Mouse (Mus musculus) CD8-positive naive resting alpha-beta T cell, adult 2 months (primary cell): ENCODE data around the gene Kcnt2.

Experiments
- DNase-seq, 2 experiments: peaks; one replicate each; pipeline ENCODE4 v3.0.0; 2022; ENCODE audit warnings: low read depth in 2 of 2, low spot score in 2 of 2

Kcnt2 gene

DNA sequence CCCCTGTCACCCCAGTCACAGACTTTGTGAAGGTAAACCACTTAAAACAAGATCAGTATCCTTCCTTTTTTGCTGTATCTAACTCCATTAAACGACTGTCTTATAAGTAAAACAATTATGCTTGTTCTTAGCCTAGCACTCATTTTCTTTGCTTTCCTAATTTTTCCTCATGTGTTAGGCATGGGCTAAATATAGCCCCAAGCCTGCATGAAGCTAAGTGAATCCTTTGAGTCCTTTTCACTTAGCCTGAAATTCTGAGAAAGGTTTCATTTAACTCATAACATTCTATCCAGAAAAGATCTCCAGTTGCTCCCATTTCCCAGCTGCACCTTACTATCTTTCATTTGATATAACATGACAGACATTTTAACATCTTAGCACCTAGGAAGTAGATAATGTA is 127.6 kb downstream of the Kcnt2 start:
- DNase-seq, result no peak

DNA sequence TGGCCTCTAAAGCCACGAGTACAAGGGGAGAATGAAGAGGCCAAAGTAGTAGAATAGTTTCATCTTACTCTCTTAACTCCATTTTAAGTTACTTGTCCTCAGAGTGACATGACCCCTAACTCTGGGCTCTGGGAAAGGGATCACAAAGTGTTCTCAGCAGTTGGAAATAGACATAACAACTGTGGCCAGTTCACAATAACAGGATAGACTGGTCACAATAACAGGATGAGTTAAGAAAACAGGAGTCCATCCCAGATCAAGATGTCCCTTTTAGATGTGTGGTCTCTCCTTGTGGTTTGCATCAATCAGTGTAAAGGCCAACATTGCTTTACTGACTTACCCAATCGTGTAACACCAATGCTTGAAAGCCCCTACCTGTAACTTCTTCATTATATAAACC is 132.8 kb downstream of the Kcnt2 start:
- no peak for DNase-seq

DNA sequence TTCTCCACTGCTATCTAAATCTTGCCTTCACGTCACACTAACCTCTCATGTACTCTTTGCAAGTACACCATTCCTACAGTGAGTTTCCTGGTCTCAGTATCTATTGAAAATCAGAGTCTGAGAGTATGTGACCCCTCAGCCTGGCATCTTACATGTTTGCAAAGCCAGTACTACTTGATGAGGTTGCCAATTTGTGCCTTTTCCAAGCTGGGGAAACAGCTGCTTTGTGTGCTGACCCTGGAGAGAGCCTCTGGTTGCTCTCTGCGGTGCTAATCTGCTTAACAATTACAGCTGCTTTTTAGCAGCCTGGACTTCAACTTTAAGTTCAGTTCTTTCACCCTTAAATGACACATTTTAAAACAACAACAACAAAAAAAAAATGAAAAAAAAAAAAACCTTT is 133.6 kb downstream of the Kcnt2 start:
- DNase-seq, result no peak

DNA sequence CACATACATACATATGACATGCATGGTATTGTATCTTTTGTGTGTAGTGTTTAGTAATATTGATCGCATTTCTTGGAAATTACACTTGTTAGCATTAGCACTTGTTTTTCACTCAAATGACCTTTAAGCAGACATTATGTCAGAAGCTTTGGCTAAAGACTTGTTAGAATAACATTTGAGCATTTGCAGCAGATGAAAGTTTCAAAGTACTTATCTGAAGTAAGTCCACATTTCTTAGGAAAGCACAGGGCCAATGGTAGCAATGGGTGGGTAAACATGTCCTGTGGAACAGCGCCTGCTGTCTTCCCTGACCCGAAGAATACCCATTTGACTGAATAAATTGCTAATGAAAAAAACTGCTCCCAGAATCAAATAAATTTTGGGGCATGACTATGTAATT is 135.1 kb downstream of the Kcnt2 start:
- DNase-seq, result no peak

DNA sequence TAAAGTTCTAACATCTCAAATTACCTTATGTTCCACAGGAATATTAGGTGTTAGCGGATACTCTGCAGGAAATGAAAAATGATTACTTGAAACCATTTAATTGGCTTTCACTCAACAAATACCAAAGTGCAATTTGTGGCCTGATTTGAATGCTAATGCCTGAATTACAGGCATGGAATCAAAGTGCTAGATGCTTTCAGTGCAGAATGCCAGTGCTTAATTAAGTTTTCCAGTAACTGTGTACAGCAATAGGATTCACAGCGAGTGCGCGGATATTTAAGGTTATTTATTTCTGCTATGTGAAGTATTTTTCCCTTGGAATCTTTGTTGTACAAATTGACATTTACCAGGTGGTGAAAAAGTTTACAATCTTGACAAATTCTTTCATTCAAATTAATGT is 144.3 kb downstream of the Kcnt2 start:
- no peak for DNase-seq

DNA sequence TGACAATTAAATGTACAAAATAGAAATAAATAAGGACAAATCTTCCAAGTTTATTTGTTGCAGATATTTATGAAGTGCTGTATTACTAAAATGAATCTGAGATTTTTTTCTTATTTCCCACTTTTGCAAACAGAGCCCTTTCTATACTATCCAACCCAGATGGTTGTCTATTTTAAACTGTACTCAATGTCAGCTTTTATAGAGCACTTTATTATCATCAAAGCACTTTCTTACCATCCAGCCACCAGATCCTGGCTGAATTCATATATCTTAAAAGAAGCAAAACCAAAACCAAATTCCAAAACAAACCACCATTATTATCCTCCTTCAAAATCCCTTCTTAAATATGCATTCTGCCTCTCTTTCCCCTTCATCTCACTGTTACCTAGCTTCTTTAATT is 151.8 kb downstream of the Kcnt2 start:
- no peak for DNase-seq

DNA sequence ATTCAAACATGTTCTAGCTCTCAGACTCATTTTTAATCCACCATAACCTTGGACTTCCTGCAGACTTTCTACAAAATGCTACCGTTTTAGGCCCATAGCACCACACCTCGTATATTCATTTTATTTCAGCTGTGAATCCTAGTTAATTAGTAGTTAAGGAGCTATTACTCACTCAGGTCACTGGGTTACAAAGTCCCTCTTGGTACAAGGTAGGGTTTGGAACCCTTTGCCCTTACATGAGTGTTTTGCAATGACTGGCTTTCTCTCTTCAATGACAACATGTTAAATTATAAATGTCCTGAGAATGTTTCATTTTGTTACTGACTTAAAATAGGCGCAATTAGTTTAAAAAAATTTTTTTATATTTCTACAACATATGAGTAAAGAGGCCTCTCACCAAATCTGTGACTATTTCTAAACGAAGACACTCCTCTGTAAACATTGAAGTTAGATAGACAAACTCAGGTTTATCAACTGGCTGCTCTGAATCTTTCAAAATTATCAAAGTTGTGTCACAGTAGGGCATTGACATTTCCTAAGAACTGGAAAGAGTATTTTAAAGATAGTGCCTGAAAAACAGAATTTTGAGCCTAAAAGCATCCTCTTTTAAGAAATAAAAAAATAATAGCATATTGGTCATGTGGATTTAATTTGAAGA is 160.8 kb downstream of the Kcnt2 start:
- no peak for DNase-seq

DNA sequence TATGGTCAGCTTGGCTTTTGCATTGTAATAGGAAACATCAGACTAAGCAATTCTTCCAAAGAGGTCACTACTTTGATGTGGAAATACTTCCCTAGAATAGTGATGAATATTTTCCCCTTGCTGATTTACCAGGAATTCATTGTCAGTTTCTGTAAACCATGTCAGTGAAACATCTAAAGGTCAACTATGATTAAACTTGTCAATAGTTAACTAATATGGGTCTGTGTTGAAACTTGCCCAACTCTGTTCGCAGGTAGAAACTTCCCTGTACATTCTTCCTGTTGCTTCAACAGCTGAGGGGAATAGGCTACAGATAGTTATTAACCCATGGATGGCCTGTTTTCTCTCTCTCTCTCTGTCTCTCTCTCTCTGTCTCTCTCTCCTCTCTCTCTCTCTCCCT is 169.8 kb downstream of the Kcnt2 start:
- no peak for DNase-seq

DNA sequence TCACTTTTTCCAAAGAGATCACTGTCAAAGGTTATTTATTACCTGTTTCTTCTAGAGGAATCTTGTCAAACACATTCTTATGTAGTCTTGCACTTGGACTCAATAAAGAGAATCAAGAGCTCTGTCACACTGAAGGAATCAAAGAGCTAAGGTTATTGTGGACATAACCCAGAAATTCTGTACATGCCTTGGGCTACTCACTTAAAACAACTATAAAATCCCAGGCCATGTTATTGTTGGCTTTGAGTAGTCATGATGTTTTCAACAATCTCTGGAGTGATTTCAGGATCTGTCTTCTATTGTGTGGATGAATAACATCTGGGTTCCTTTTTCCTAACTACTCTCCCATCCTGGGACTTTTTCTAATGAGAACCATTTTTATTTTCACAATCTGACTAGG is 177.0 kb downstream of the Kcnt2 start:
- no peak for DNase-seq

DNA sequence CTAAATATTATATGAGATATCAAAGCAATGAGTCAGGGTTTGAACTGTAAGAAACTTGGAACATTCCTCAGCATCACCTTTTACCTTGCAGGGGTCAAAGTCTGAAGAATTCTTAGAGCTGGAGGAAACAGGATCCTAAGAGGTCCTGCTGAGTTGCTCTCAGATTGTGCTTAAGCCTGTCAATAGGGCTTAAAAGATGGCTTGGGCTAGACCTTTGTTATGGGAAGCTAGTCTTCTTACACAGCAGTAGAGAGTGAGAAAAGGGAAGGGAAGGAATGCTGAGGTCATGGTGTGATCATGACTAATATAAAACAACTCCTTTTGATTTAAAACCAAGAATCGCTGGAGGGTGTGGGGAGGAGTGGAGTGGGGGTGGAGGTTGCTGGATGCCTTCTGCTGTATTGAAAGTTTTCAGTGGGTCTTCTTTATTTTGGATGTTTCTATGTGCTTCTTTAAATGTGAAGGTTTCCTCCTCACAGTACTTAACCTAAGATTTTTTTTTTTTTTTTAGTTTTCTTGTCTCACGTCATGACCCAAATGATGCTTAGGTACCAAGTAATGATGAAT is 183.4 kb downstream of the Kcnt2 start:
- DNase-seq, result no peak

DNA sequence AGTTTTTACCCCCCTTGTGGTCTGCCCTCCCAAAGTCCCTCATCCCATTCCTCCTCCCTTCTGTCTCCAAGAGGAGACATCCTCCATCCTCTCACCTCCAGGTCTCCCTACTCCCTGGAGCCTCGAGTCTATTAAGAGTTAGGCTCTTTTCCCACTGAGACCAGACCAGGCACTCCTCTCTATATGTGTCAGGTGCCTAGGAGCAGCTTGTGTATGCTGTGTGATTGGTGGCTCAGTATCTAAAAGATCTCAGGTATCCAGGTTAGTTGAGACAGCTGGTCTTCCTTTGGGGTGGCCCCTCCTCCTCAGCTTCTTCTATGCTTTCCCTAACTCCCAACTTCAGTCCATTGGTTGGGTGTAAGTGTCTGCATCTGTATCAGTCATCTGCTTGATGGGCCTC is 186.1 kb downstream of the Kcnt2 start:
- no peak for DNase-seq

DNA sequence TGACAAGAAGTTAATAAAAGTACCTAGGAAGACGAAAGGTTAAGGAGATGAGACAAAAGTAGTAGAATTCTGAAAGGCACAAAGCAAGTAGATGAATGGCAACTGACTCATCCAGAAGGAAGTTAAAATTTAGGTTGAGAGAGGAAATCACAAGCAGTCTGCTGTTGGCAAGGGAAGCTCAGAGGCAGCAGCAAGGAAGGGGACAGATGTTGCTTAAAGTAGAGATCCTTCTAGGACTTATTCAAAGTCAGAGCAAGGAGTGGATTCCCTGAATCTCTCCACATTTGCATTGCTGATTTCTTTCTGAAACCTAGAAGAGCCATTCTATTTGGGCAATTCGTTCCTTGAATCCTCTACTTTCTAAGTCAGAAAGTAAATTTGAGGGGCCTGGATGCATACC is 188.8 kb downstream of the Kcnt2 start:
- no peak for DNase-seq

DNA sequence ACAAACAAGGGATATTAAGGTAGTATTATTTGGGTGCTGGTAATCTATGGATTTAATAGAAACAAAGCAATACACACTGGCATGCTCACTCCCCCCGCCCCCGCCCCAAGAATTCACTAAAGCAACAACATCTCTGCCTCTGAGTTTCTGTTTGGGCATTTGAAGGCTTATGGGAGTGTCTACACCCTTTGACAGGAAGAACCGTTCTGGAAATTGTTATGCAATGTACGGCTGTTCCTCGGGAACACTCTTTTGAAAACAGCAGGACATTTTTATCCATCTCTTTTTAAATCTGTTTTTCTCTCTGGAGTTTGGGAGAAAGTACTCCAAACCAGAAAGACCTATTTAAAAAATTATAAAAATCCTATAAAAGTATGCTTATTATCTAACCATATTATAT is 192.2 kb downstream of the Kcnt2 start:
- no peak for DNase-seq

DNA sequence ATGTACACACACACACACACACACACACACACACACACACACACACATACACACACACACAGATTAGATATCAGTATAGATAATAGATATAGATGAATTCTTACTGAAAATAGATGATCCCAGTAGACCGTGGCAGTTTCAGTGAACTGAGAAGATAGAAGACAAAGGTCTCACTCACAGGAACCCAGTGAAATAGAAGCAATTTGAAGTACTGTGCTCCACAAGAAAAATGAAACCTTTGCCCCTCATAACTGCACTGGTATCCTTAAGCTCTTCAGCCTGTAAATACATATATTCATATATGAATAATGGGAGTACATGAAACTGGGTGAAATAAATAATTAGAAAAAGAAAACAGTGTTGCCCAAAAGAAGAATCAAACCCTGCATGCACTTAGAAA is 197.9 kb downstream of the Kcnt2 start:
- no peak for DNase-seq

DNA sequence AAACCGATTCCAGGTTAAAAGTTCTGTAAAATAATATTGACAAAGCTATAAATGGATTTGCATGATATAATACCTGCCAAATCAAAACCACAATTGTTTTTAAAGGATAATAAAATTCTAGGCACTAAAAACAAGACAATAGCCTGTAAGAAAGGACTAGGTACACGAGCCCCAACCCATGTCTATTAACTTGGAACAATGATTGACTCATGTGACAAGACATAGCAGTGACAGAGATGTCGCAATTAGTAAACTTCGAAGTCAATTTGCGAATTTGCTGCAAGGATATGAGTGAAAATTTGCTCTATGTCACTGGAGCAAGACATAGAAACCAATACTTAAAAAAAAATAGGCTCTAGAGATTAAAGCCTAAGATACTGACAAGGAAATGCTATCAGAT is 198.4 kb downstream of the Kcnt2 start:
- no peak for DNase-seq

DNA sequence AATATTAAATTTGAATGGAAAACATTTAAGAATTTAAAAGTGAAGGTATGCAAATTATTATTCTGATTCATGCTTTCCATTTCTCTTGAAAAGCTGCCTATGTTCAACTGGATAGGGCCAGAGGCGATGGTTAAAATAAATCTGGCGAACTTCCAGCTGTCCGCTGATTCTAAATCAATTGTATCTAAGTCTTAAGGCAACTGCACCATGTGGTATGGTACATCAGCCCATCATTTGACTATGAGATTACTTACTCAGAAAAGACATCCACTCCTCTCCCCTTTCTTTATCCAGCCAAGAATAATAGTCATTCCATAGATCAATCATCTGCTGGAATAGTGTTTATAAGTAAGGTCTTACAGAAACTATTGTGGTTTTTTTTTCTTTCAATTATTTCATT is 205.5 kb downstream of the Kcnt2 start:
- DNase-seq, result no peak

DNA sequence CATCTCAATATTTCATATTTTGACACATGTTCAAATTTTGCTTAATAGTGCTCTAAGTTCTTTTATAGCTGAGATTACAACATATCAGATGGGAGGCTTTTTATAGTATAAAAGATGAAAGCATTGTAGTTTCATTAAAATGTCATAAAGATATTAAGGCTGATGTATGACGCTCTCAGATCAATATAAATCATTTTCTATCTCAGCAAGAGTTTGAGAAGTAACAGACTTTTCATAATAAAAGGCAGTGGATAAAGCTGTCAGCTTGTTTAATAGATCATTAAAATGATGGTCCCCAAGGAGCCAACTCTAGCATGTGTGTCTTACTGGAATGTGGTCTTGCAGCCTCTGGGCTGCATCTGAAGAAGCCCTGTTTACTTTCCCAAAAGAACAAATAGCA is 206.0 kb downstream of the Kcnt2 start:
- no peak for DNase-seq

DNA sequence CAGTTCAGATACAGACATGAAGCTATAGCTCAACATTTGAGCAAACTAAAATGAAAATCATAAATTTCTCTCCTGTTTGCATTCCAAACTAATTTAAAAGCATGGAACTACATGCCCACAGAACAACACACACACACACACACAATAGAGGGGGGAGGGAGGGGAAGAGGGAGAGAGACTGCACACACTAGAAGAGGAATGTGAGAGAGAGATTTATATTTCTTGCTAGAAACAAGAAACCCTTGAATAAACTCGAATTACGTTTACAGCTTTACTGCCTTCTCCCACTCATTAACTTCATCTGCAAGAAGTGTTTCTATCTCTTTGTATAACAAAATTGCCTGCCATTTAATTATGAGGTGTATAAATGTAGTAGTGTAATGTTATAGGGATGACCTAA is 209.9 kb downstream of the Kcnt2 start:
- no peak for DNase-seq

DNA sequence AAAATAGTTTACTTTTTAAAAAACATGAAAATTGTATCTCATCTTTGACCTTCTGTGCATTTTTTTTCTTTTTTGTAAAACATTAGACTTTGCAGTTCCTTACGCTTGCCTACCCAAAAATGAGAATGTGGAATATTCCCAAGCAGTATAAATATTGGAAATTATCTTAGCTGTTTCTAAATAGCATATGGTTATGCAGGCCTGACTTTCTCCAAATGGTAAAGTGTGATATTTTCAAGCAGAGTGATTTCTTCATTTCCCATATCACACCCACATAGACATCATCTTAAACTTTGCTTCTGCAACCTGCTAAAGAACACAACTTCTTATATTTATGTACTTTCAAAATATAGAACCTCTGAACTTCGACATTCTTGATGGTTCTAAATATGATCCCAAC is 210.9 kb downstream of the Kcnt2 start:
- no peak for DNase-seq

DNA sequence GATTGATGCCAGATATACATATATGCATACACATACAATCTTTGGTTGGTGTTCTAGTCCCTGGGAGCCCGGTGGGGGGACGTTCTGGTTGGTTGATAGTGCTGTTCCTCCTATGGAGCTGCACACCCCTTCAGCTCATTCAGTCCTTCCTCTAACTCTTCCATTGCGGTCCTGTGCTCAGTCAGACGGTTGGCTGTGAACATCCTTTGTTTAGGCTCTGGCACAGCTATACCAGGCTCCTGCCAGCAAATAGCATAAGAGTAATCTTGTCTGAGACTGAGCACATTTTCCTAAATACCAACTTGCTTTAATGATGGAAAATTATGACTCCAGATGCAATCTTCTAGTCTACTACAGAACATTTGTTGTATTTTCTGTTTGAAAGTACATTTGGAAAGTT is 222.4 kb downstream of the Kcnt2 start:
- DNase-seq, result no peak

DNA sequence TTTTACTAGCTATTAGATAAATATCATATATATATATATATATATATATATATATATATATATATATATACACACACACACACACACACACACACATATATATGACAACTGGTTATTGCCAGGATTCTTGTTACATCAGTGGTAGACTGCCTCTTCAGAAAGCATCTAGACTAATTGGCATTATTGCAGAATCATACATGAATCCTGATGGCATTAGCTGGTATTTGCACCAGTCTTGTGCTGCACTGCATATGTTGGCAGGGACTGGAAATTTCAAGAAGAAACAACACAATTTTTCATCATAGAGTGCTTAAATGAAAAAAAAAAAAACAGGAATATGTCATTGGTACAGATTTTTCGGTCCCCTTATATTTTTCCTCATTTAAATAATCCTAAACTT is 223.6 kb downstream of the Kcnt2 start:
- no peak for DNase-seq

DNA sequence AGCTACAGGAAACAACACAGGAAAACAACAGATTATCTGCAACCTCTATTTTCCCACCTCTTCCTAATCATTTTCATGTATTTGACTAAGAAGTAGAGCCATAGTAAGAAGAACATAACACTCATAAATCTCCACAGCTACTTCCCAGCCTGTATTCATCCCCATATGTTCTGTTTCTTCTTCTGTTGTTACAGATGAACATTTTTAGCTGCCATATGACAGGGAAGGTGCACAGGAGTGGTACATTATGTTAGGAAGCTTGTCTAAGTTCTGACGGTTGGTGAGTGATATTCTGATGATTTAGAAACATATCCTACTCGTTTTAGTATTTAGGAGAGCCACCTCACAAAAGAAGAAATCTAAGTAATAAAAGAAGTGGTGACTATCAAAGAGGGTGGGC is 231.0 kb downstream of the Kcnt2 start:
- DNase-seq, result no peak

DNA sequence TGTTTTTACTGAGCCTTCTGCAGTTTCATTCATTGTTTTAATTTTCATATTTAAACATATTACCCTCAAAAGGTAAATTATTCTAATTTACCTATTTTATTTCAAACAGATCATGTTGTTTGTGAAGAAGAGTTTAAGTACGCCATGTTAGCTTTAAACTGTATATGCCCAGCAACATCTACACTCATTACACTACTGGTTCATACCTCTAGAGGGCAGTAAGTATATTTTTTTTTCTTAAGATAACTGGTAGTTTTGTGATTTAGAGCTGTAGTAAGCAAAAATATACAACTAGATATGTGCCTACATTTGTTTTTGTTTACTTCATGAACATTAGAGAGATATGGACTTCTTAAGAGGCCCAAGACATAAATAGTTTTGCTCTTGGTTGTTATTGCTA is 238.1 kb downstream of the Kcnt2 start:
- DNase-seq, result no peak

DNA sequence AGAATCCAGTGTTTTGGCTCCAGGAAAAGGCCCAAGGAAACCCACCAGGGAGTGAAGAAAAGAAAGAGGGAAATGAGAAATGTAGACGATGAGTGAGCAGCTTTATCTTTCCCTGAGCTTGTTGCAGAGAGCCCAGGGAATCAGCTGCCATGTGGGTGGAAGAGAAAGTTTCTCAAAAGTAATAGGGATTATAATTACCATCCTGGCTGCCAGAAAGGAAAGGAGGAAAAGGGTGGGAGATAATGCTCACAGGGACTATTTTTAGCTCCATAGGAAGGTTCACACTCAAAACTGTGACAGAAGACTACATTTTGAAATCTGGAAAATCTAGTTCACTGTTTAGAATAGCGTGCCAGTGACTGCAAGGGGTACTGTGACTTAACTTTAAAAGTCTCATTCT is 243.9 kb downstream of the Kcnt2 start:
- DNase-seq, result no peak
